Mouse (Mus musculus): Measurements from ENCODE around the gene Exoc2. TPM values are rescaled to one million over a fixed set of nuclear protein-coding genes. Genes with fewer than 3 reads are reported as not detected.
A peak's percentile ranks its signal among the peaks of the same experiment; 100 is the strongest.

Gene Exoc2
- polyA plus RNA-seq, 2 experiments from 2014 or later: 71.5 to 76.1 TPM

DNA sequence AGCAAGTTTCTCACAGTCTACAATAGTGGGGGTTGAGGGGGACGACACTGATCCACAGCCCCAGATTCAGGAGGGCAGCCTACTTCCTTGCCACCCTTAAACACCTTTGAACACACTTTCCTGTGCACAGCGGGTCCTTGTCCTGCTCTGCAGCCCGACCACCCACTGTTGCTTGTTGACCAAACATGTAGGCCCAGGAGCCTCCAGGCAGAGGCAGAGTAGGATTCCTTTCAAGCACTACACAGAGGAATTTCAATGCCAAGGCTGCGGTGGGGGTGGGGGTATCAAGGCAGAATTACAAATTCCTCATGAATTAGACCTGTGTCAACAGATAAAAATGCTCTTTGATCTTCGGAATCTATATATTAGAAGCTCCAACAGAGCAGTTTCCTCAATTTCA is 82.7 kb downstream of the Exoc2 start:
- ATAC-seq: no peak

DNA sequence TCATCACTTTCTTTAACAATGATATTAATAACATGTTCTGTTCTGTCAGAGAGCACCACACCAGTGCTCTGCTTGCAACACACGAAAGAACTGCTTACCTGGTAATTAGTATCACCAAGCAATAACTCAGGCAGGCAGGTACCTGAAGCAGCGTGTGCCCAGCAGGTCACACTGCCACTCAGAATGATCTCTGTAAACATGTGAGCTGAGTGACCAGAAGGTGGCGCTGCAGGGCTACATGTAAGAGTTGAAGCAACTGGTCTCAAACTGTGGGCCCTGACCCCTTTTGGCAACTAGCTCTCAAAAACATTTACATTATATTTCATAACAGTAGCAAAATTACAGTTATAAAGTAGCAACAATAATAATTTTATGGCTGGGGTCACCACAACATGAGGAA is 85.4 kb downstream of the Exoc2 start:
- peak; percentile 73 for ATAC-seq

DNA sequence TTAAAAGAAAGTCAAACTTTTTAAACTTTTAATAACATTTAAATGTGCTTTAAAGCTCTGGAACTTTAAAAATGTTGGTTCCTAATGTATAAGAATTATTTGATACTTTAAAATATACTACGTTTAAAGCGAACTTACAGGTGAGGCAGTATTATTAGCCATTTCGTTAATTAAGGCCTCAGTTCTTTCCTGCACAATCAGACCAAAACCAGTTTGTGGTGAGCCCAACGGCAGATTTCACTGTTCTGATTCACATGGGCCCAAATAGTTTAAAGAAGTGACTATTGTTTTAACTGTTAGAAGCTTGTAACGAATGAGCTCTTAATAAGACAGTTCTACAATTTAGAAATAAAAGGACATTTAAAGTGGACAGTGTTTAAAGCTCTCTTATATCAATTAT is 93.6 kb downstream of the Exoc2 start:
- ATAC-seq: no peak

DNA sequence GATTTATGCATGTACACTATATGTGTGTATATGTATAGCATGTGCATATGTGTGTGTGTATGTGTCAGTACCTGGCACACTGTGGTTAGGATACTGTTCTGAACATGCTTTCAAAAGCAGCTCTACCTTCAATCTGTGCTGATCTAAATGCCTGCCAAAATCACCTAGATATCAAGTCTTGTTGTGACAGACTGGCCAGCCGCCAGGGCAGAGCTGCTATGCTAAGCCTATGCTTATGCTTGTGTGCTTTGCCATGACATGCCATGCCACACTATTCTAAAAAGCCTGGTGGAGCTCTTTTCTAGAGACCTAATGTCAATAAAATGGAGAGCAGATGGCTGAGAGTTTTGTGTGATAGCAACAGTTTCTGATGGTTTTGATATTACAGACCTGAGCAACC is 94.0 kb downstream of the Exoc2 start:
- no peak for ATAC-seq

GRCm38 (mm10) chr13:30875825-30876224 is 98.1 kb downstream of the Exoc2 start:
- ATAC-seq: peak; percentile 81

DNA sequence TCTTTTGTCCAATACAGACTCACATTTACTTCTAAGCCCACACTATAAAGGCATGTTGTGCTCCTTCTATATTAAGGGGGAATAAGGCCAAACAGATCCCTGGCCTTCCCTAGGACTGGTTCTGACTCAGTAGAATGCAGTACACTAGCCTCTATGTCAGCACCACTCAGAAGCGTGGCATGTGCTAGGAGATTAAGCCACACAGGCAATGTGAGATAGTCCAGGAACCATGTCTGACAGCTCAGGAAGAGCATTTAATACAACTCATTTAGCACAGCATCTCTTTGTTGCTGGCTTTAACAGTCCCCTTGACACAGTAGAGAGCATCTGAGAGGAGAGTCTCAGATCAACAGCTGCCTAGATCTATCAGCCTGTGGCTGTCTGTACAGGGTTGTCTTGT is 100.4 kb downstream of the Exoc2 start:
- no peak for ATAC-seq

DNA sequence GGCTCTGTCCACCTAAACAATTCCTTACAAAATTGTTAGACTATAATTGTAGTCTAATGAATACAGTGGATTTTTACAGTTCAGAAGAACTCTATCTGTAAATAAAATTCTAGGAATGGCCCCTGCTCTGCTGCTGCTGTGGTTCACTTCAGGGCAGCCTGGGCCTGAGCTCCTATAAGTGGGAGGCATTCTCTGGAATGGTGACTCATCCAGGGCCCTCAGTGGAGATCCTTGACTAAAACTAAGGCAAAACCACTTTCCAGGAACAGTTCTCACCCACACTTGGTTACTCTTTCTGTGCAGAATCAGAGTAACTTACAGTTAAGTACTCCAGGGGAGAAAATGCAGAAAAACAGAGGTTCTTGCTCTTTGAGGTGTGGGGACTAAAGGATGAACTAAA is 108.4 kb downstream of the Exoc2 start:
- ATAC-seq: no peak

DNA sequence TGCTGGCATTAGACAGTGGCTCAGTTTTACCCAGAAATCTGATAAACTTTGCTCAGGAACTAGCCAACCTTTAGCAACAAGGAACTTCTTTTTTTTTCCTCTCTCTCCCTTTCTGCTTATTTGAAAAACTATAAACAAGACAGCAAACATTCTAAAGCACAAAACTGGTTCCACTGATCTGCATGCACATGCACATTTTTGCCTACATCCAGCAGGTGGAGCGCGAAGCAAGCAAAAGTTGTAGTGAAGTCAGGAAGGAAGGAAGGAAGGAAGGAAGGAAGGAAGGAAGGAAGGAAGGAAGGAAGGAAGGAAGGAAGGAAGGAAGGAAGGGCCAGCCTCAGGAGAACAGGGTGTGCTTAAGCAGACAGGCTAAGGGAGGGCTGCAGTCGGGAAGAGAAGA is 109.9 kb downstream of the Exoc2 start:
- no peak for ATAC-seq

- no peak for ATAC-seq
These were observed 115.5 kb downstream of the Exoc2 start for GRCm38 (mm10) chr13:30858421-30858820.

DNA sequence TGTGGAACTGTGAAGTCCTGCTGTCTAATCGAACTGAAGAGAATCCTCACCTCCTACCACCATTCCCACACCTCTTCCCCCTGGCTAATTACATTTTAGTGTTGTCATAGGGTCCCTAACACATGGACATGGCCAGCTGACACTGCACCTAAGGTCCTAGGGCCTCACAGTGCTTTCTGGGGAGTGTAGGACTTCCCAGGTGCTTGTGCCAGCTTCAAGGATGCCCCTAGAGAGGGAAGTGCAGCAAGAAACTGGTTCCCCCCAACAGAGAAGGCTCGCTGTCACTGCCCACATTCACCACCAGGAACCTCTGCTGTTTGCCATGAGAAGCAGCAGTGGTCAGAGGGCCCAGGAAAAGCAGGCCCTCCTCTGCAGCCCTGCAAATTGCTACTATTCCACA is 123.2 kb downstream of the Exoc2 start:
- no peak for ATAC-seq

GRCm38 (mm10) chr13:30848001-30848400 is 125.9 kb downstream of the Exoc2 start:
- no peak for ATAC-seq

- no peak for ATAC-seq
These were observed 127.4 kb downstream of the Exoc2 start for GRCm38 (mm10) chr13:30846506-30846905.

GRCm38 (mm10) chr13:30843049-30843448 is 130.8 kb downstream of the Exoc2 start:
- ATAC-seq: peak; percentile 58

- ATAC-seq: peak; percentile 38
These were observed 132.1 kb downstream of the Exoc2 start for GRCm38 (mm10) chr13:30841843-30842242.

- ATAC-seq: no peak
These were observed 132.6 kb downstream of the Exoc2 start for GRCm38 (mm10) chr13:30841306-30841705.

DNA sequence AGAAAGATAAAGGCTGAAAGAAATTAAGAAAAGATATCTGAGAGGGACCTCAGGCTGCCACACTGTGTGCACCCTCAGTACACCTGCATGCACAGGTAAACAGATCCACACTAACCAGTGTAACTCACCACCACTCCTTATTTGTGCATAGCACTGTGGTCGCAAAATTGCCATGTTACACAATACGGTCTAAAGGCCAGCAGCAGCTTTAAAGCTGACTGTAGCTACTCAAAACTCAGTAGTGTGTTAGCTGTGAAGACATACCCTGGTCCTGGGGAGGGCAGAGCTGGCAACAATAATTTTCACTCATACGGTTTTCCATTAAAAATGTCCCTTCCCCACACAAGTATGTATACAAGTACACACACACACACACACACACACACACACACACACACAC is 133.2 kb downstream of the Exoc2 start:
- ATAC-seq: no peak

- no peak for ATAC-seq
These were observed 137.6 kb downstream of the Exoc2 start for GRCm38 (mm10) chr13:30836342-30836741.

- no peak for ATAC-seq
These were observed 139.0 kb downstream of the Exoc2 start for GRCm38 (mm10) chr13:30834859-30835258.

GRCm38 (mm10) chr13:30834349-30834748 is 139.5 kb downstream of the Exoc2 start:
- ATAC-seq: no peak

GRCm38 (mm10) chr13:30833476-30834149 is 140.3 kb downstream of the Exoc2 start:
- ATAC-seq: peak; percentile 55

DNA sequence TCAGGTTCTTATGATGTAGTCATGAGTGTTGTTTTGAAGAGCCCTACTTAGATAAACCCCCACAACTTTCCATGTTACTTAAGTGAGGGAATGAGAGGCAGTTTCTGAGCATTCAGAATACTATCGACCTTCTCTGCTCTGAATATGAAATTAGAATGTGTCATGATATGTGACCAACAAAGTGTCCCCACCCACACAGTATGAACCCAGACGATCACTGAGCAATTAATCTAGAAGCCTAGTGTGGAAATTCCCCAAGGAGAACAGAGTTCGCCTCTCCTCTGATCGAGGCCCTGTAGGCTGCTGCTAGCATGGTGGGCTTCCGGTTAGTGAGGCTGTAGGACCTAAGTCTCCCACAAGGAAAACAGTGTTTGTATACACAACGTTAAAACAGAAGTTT is 142.5 kb downstream of the Exoc2 start:
- ATAC-seq: peak; percentile 56

DNA sequence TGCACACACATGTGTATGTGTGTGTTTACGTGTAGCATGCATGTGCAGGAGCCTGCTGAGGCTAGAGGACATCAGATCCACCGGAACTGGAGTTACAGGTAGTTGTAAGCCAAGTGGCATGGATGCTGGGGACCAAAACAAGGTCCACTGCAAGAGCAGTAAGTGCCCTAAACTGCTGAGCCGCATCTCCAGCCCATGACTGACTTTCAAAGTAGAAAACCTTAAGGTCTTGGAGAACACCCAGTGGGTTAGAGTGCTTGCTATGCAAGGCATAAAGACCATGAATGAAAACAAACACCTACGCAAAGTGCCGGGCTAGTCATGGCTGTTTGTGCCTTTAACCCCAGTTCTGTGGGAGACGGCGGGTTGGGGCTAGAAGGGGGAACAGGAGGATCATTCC is 147.4 kb downstream of the Exoc2 start:
- ATAC-seq: no peak

DNA sequence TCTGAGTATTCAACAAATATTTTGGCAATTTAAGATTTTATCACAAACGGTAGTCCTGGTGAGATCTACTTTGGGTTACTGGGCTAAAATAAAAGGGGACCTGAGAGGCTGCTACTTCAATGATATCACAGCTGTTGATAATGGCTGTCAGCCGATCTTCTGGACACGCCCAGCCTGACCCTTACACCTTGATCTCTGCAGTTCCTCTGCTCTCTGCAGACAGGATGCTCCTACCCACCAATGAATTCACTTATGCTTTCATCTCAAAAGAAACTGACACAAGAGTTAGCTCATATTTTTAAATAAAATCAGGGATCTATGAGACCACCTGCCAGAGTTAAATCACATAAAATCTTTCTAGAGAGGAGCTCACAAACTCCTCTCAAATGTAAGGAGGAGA is 149.0 kb downstream of the Exoc2 start:
- ATAC-seq: peak; percentile 51

DNA sequence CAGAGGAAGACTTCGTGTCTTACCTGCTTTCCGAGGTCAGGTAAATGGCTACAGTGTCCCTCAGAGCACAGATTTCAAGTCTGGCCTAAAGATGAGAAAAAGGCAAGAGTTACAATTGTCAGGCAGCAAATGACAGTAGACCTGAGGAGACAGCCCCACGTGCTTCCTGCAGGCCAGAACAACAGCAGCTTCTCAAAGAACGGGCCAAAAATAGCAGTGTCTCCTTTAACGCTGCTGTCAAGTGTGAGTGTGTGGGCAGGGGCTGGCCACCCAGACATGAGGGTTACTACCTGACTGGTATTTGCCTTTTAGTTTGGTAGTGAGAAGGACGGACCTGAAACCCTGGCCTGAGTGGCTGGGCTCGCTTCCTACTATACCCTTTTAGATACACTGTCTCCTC is 153.3 kb downstream of the Exoc2 start:
- no peak for ATAC-seq

- peak; percentile 11 for ATAC-seq
These were observed 154.0 kb downstream of the Exoc2 start for GRCm38 (mm10) chr13:30819891-30820290.
